Mouse (Mus musculus): ENCODE data around the gene Pdgfb.

DNA sequence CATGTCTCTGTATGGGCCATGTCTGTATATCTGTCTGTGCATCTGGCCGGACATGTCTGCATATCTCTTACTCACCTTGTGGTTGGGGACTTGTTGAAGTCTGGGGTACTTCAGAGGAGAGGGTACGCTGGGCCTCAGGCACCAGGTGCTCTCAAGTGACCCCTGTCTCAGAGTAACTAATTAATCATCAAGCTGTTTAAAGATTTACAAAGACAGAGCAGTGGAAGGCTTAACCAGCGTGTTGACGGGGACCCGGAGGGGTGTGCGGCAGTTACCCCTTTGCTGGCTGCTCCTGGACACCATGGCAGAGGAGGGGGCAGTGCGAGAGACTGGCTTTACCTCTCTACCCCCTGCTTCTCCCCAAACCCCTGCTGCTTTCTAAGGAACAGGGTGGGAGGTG is 44.8 kb upstream of the Pdgfb start:
- TF ChIP-seq CTCF (IDR thresholded peaks at IDR 0.05; ENCODE audit: low read depth), result no peak
- TF ChIP-seq EP300 (IDR thresholded peaks at IDR 0.05; ENCODE audit: low read depth), result no peak

Measured in liver, postnatal 0 days (tissue).